Mouse (Mus musculus) hindbrain, postnatal 0 days (tissue): ENCODE results near the gene Gtdc1. TPM values are rescaled to one million over a fixed set of nuclear protein-coding genes. Genes with fewer than 3 reads are reported as not detected.

Source experiments
- ATAC-seq: fragments of 200-750 bp; cut with Nextera tagmentation; 2 replicates; pipeline ENCODE4 v1.8.0; 2017; ENCODE audit warnings: mild to moderate bottlenecking, moderate TSS enrichment, moderate library complexity
- DNase-seq: peaks from one replicate; pipeline ENCODE4 v3.0.0-alpha.2; 2015; ENCODE audit warnings: low spot score
- H3K27ac ChIP-seq: fragments of 300-500 bp; sonication (generic); 2 replicates; pipeline ENCODE4 v1.5.1; 2014; ENCODE audit warnings: mild to moderate bottlenecking
- H3K27me3 ChIP-seq: fragments of 300-500 bp; sonication (generic); 2 replicates; pipeline ENCODE4 v1.6.1; 2014; ENCODE audit warnings: low read length, mixed read lengths; ENCODE audit not compliant: insufficient read depth
- H3K36me3 ChIP-seq: fragments of 300-500 bp; sonication (generic); 2 replicates; pipeline ENCODE4 v1.6.1; 2014; ENCODE audit warnings: low read length, mixed read lengths; ENCODE audit not compliant: insufficient read depth
- H3K4me1 ChIP-seq: fragments of 300-500 bp; sonication (generic); 2 replicates; pipeline ENCODE4 v1.6.1; 2014; ENCODE audit warnings: antibody characterized with exemption, low read length, mixed read lengths; ENCODE audit not compliant: insufficient read depth
- H3K4me2 ChIP-seq: fragments of 300-500 bp; sonication (generic); 2 replicates; pipeline ENCODE4 v1.6.1; 2014; ENCODE audit warnings: low read depth, mild to moderate bottlenecking, low read length, moderate library complexity, mixed read lengths
- H3K4me3 ChIP-seq: fragments of 300-500 bp; sonication (generic); 2 replicates; pipeline ENCODE4 v1.5.1; 2014; ENCODE audit warnings: low read length
- H3K9ac ChIP-seq: fragments of 300-500 bp; sonication (generic); replicated peaks from 2 replicates; pipeline ENCODE4 v1.6.1; 2014; ENCODE audit warnings: mild to moderate bottlenecking, low read length, moderate library complexity, mixed read lengths
- H3K9me3 ChIP-seq: fragments of 300-500 bp; sonication (generic); 2 replicates; pipeline ENCODE4 v1.6.1; 2016; ENCODE audit warnings: low read length, mixed read lengths
- CTCF ChIP-seq: IDR thresholded peaks from 2 replicates; pipeline ENCODE4 v1.5.1; 2016; ENCODE audit warnings: antibody characterized with exemption, control low read depth, low read depth
- WGBS: fragments of 180-500 bp; shearing (Covaris S2); extraction: QIAGEN DNeasy Blood & Tissue Kit; methylation state at CpG from one replicate; pipeline ENCODE4 v1.1.7; 2014; 5-methylcytosine and 5-hydroxymethylcytosine counted together
- polyA plus RNA-seq: library from polyadenylated mRNA; unstranded; fragments of >200 nt; fragmentation: Nextera tagmentation; extraction: Ambion mirVana; gene quantifications from 2 replicates; pipeline ENCODE4 v1.2.1, GENCODE M21; 2015
- total RNA-seq: library from RNA; depleted of rRNA; stranded (reverse); fragments of >200 nt; gene quantifications from 2 replicates; pipeline ENCODE4 v1.2.3, GENCODE M21; 2014

Gene Gtdc1
- total and polyA plus RNA-seq, 2 experiments from 2014 or later = 25.8 to 40.6 TPM

- Histone ChIP-seq H3K9ac (no peak overlapping the region), H3K4me3 (no peak overlapping the region), H3K4me1 (no peaks in the 10 kb centered on the region), H3K27me3 (no peaks in the 10 kb centered on the region), H3K4me2 (no peak overlapping the region), H3K9me3 (no peaks in the 10 kb centered on the region), H3K36me3 (no peaks in the 10 kb centered on the region), H3K27ac (no peak overlapping the region)
- DNase-seq (no peak), ATAC-seq (no peak)
- WGBS = 81% methylated on average over 2 of the region's 2 CpGs
- TF ChIP-seq CTCF = no peak
These were observed 97.7 kb downstream of the Gtdc1 start for GRCm38 (mm10) chr2:44829753-44830152.

- Histone ChIP-seq H3K27ac (no peak overlapping the region), H3K4me2 (no peak overlapping the region), H3K9ac (no peak overlapping the region), H3K36me3 (no peaks in the 10 kb centered on the region), H3K4me3 (no peak overlapping the region), H3K27me3 (no peaks in the 10 kb centered on the region), H3K9me3 (no peaks in the 10 kb centered on the region), H3K4me1 (no peaks in the 10 kb centered on the region)
- no peak for DNase-seq
- WGBS = 81% methylated on average over 2 of the region's 2 CpGs
- no peak for TF ChIP-seq CTCF
- no peak for ATAC-seq
These were observed 98.1 kb downstream of the Gtdc1 start for GRCm38 (mm10) chr2:44829346-44829745.

- no peaks in the 10 kb centered on the region; the same call in 1 of the 2 replicates for H3K36me3 ChIP-seq
- H3K9me3 ChIP-seq = no peaks in the 10 kb centered on the region
- ATAC-seq (no peak), DNase-seq (no peak)
- no peak overlapping the region for H3K4me2 ChIP-seq
- no peak overlapping the region for H3K27ac ChIP-seq
- no peak overlapping the region for H3K4me3 ChIP-seq
- no peak overlapping the region for H3K9ac ChIP-seq
- no peaks in the 10 kb centered on the region for H3K27me3 ChIP-seq
- 93% methylated on average over 3 of the region's 3 CpGs for WGBS
- no peak for TF ChIP-seq CTCF
- no peaks in the 10 kb centered on the region for H3K4me1 ChIP-seq
These were observed 100.8 kb downstream of the Gtdc1 start for GRCm38 (mm10) chr2:44826609-44827008.

- TF ChIP-seq CTCF = no peak
- H3K4me1 ChIP-seq = no peaks in the 10 kb centered on the region
- no peak for ATAC-seq
- no peaks in the 10 kb centered on the region for H3K9me3 ChIP-seq
- no peak overlapping the region for H3K27ac ChIP-seq
- H3K4me3 ChIP-seq = no peak overlapping the region
- no peak for DNase-seq
- H3K27me3 ChIP-seq = no peaks in the 10 kb centered on the region
- H3K4me2 ChIP-seq = no peak overlapping the region
- H3K9ac ChIP-seq = no peak overlapping the region
- H3K36me3 ChIP-seq = no peaks in the 10 kb centered on the region
These were observed 109.7 kb downstream of the Gtdc1 start for GRCm38 (mm10) chr2:44817787-44818186.

- Histone ChIP-seq H3K9me3 (no peaks in the 10 kb centered on the region), H3K27me3 (no peaks in the 10 kb centered on the region), H3K4me3 (no peak overlapping the region), H3K36me3 (no peaks in the 10 kb centered on the region), H3K4me2 (no peak overlapping the region), H3K27ac (no peak overlapping the region), H3K9ac (no peak overlapping the region), H3K4me1 (no peaks in the 10 kb centered on the region)
- ATAC-seq (no peak), DNase-seq (no peak)
- no peak for TF ChIP-seq CTCF
- WGBS = 74% methylated on average over 3 of the region's 3 CpGs
These were observed 113.7 kb downstream of the Gtdc1 start for GRCm38 (mm10) chr2:44813729-44814128.

GRCm38 (mm10) chr2:44804497-44804896 is 123.0 kb downstream of the Gtdc1 start:
- Histone ChIP-seq H3K4me1 (no peaks in the 10 kb centered on the region), H3K4me2 (no peak overlapping the region), H3K9ac (no peak overlapping the region), H3K27ac (no peak overlapping the region), H3K9me3 (no peaks in the 10 kb centered on the region), H3K4me3 (no peak overlapping the region), H3K27me3 (no peaks in the 10 kb centered on the region), H3K36me3 (no peaks in the 10 kb centered on the region)
- WGBS = 83% methylated on average over 6 of the region's 6 CpGs
- no peak for ATAC-seq
- DNase-seq = no peak
- no peak for TF ChIP-seq CTCF

- no peak overlapping the region for H3K4me2 ChIP-seq
- H3K4me3 ChIP-seq = no peak overlapping the region
- no peak for TF ChIP-seq CTCF
- no peak for ATAC-seq
- H3K27ac ChIP-seq = no peak overlapping the region
- no peaks in the 10 kb centered on the region for H3K9me3 ChIP-seq
- 81% methylated on average over 2 of the region's 2 CpGs for WGBS
- no peaks in the 10 kb centered on the region for H3K27me3 ChIP-seq
- no peak for DNase-seq
- no peak overlapping the region for H3K9ac ChIP-seq
- H3K4me1 ChIP-seq = no peaks in the 10 kb centered on the region
- H3K36me3 ChIP-seq = no peaks in the 10 kb centered on the region
These were observed 126.1 kb downstream of the Gtdc1 start for GRCm38 (mm10) chr2:44801361-44801760.

GRCm38 (mm10) chr2:44791840-44792239 is 135.6 kb downstream of the Gtdc1 start:
- no peaks in the 10 kb centered on the region for H3K27me3 ChIP-seq
- no peak for TF ChIP-seq CTCF
- no peaks in the 10 kb centered on the region for H3K4me1 ChIP-seq
- DNase-seq (no peak), ATAC-seq (no peak)
- H3K4me2 ChIP-seq = no peak overlapping the region
- no peak overlapping the region for H3K9ac ChIP-seq
- WGBS = 89% methylated on average over 4 of the region's 4 CpGs
- no peaks in the 10 kb centered on the region for H3K9me3 ChIP-seq
- H3K36me3 ChIP-seq = no peaks in the 10 kb centered on the region
- no peak overlapping the region for H3K4me3 ChIP-seq
- H3K27ac ChIP-seq = no peak overlapping the region
